ENCODE assay signal across 8 mouse cellular contexts in genomic region chr10:18197206-18197979, GRCm38 (mm10). TPM values are rescaled to one million over a fixed set of nuclear protein-coding genes. Genes with fewer than 3 reads are reported as not detected.
DNase-seq lines count a peak whose midpoint lies in the region; ATAC-seq and TF ChIP-seq lines count a peak whose summit lies in the region.

No protein-coding gene starts in this region.

- no peak for ATAC-seq in heart, embryonic 16.5 days (replicated peaks; ENCODE audit: extremely low read depth, insufficient read depth, low FRiP score)
- ATAC-seq in liver, embryonic 12.5 days, result no peak
- ATAC-seq in stomach, embryonic 16.5 days (ENCODE audit: insufficient read depth, low FRiP score), result no peak

- H3K27ac ChIP-seq in ES-Bruce4 (ENCODE audit: insufficient read depth, low read length), result no peak overlapping the region
- H3K27ac ChIP-seq in heart, embryonic 16.5 days (ENCODE audit: low read length), result no peak overlapping the region
- no peak overlapping the region for H3K27ac ChIP-seq in liver, embryonic 12.5 days
- H3K27ac ChIP-seq in stomach, embryonic 16.5 days (ENCODE audit: low read length), result no peak overlapping the region

- no peak overlapping the region for H3K4me3 ChIP-seq in ES-Bruce4 (ENCODE audit: low read depth, low read length)
- peak overlapping the region; percentile 37 for H3K4me3 ChIP-seq in erythroblast, embryonic 14.5 days (replicated peaks)
- H3K4me3 ChIP-seq in heart, embryonic 16.5 days (ENCODE audit: low read length), result peak overlapping the region; percentile 42
- peak overlapping the region; percentile 47 for H3K4me3 ChIP-seq in liver, embryonic 12.5 days
- peak overlapping the region; percentile 38 for H3K4me3 ChIP-seq in stomach, embryonic 16.5 days (replicated peaks; ENCODE audit: low read length)

- 40% methylated on average over 14 of the region's 14 CpGs for WGBS in heart, embryonic 16.5 days
- WGBS in liver, embryonic 12.5 days (ENCODE audit: insufficient replicate concordance), result 40% methylated on average over 14 of the region's 14 CpGs
- WGBS in stomach, embryonic 16.5 days, result 46% methylated on average over 14 of the region's 14 CpGs

- peak overlapping the region; percentile 36; the same call in 1 of the 2 replicates for H3K9ac ChIP-seq in ES-Bruce4 (ENCODE audit: low read depth, poor library complexity, severe bottlenecking)
- peak overlapping the region; percentile 48 for H3K9ac ChIP-seq in heart, embryonic 16.5 days (ENCODE audit: low read length)
- H3K9ac ChIP-seq in liver, embryonic 12.5 days, result peak overlapping the region; percentile 45; the same call in 1 of the 2 replicates
- H3K9ac ChIP-seq in stomach, embryonic 16.5 days (ENCODE audit: low read length), result peak overlapping the region; percentile 60

- TF ChIP-seq EP300 in ES-Bruce4 (IDR thresholded peaks at IDR 0.05; ENCODE audit: insufficient read depth, low read depth, low read length), result no peak

- peaks cover 8% of the 10 kb centered on the region for H3K4me1 ChIP-seq in ES-Bruce4 (ENCODE audit: control insufficient read depth, insufficient read depth, low read length)
- peaks cover 4% of the 10 kb centered on the region for H3K4me1 ChIP-seq in erythroblast, embryonic 14.5 days (ENCODE audit: control insufficient read depth)
- 0 out of 2 replicates have a peak, but pooled peaks cover 2% of the 10 kb centered on the region for H3K4me1 ChIP-seq in heart, embryonic 16.5 days (ENCODE audit: control insufficient read depth, insufficient read depth, low read length)
- H3K4me1 ChIP-seq in liver, embryonic 12.5 days, result peaks cover 4% of the 10 kb centered on the region; the same call in 1 of the 2 replicates
- H3K4me1 ChIP-seq in stomach, embryonic 16.5 days (ENCODE audit: control insufficient read depth, insufficient read depth, low read length), result peaks cover 1% of the 10 kb centered on the region; the same call in 1 of the 2 replicates

- H3K36me3 ChIP-seq in ES-Bruce4 (ENCODE audit: control insufficient read depth, insufficient read depth, low read length, poor library complexity, severe bottlenecking), result no peaks in the 10 kb centered on the region
- H3K36me3 ChIP-seq in erythroblast, embryonic 14.5 days (ENCODE audit: control insufficient read depth), result no peaks in the 10 kb centered on the region
- H3K36me3 ChIP-seq in heart, embryonic 16.5 days (ENCODE audit: control insufficient read depth, insufficient read depth), result no peaks in the 10 kb centered on the region
- no peaks in the 10 kb centered on the region for H3K36me3 ChIP-seq in liver, embryonic 12.5 days
- no peaks in the 10 kb centered on the region for H3K36me3 ChIP-seq in stomach, embryonic 16.5 days (ENCODE audit: control insufficient read depth, insufficient read depth, low read length)

- DNase-seq in brain, embryonic 18.5 days (ENCODE audit: low read depth, low spot score), result peak; percentile 39
- peak; percentile 49 to 90 for DNase-seq in kidney, postnatal 25 days
- DNase-seq in naive thymus-derived CD4-positive, alpha-beta T cell, adult 2 months (ENCODE audit: low read depth), result peak; percentile 92

- H3K4me2 ChIP-seq in heart, embryonic 16.5 days (ENCODE audit: low read depth, low read length), result peak overlapping the region; percentile 62
- H3K4me2 ChIP-seq in liver, embryonic 12.5 days, result peak overlapping the region; percentile 63
- peak overlapping the region; percentile 58 for H3K4me2 ChIP-seq in stomach, embryonic 16.5 days (ENCODE audit: low read depth, low read length)

- H3K27me3 ChIP-seq in ES-Bruce4 (ENCODE audit: control insufficient read depth, insufficient read depth, low read length, poor library complexity, severe bottlenecking), result no peaks in the 10 kb centered on the region
- no peaks in the 10 kb centered on the region for H3K27me3 ChIP-seq in erythroblast, embryonic 14.5 days (ENCODE audit: control insufficient read depth)
- H3K27me3 ChIP-seq in heart, embryonic 16.5 days (ENCODE audit: control insufficient read depth, insufficient read depth, low read length), result no peaks in the 10 kb centered on the region
- no peaks in the 10 kb centered on the region for H3K27me3 ChIP-seq in liver, embryonic 12.5 days (replicated peaks)
- no peaks in the 10 kb centered on the region for H3K27me3 ChIP-seq in stomach, embryonic 16.5 days (ENCODE audit: control insufficient read depth, insufficient read depth, low read length)

- TF ChIP-seq POLR2A in ES-Bruce4 (IDR thresholded peaks at IDR 0.05; ENCODE audit: insufficient read depth, low read length), result no peak

- H3K9me3 ChIP-seq in ES-Bruce4 (replicated peaks; ENCODE audit: control insufficient read depth, insufficient read depth, low read length, poor library complexity, severe bottlenecking), result peaks cover 10% of the 10 kb centered on the region
- H3K9me3 ChIP-seq in erythroblast, embryonic 14.5 days (ENCODE audit: control insufficient read depth, low read length), result no peaks in the 10 kb centered on the region
- no peaks in the 10 kb centered on the region for H3K9me3 ChIP-seq in heart, embryonic 16.5 days (replicated peaks; ENCODE audit: control insufficient read depth, low read length)
- H3K9me3 ChIP-seq in liver, embryonic 12.5 days (replicated peaks), result no peaks in the 10 kb centered on the region
- no peaks in the 10 kb centered on the region for H3K9me3 ChIP-seq in stomach, embryonic 16.5 days (replicated peaks; ENCODE audit: control insufficient read depth, low read length)

- peak; percentile 36 for TF ChIP-seq CTCF in ES-Bruce4 (IDR thresholded peaks at IDR 0.05; ENCODE audit: low read depth, low read length)

RNA-seq across cellular contexts. Expression of gene Ect2l, which starts 13.3 kb away (rescaled TPM):
- 0.52 and 1.5 TPM in 2 replicates for polyA plus RNA-seq in ES-Bruce4 (2011; ENCODE audit: insufficient read depth, insufficient read length, low read depth, missing spikeins)
- polyA plus RNA-seq in erythroblast, embryonic 14.5 days (2012), result not detected in 2 replicates
- 0.27 and 0.32 TPM in 2 replicates for polyA plus RNA-seq in heart, embryonic 16.5 days (2015; fragmentation: Nextera tagmentation; extraction: Ambion mirVana)
- 0.21 TPM in 1 of 2 replicates, not detected in the other for polyA plus RNA-seq in liver, embryonic 12.5 days (2016; fragmentation: Nextera tagmentation; extraction: Ambion mirVana)
- 0.43 TPM in 1 of 2 replicates, not detected in the other for polyA plus RNA-seq in stomach, embryonic 16.5 days (2015; fragmentation: Nextera tagmentation; extraction: Ambion mirVana)

RNA-seq across cellular contexts. Expression of gene Ccdc28a, which starts 37.4 kb away (rescaled TPM):
- 9.6 and 12.9 TPM in 2 replicates for polyA plus RNA-seq in ES-Bruce4 (2011; ENCODE audit: insufficient read depth, insufficient read length, low read depth, missing spikeins)
- 0.30 and 0.39 TPM in 2 replicates for polyA plus RNA-seq in erythroblast, embryonic 14.5 days (2012)
- polyA plus RNA-seq in heart, embryonic 16.5 days (2015; fragmentation: Nextera tagmentation; extraction: Ambion mirVana), result 8.6 and 10.9 TPM in 2 replicates
- 6.5 and 6.6 TPM in 2 replicates for polyA plus RNA-seq in liver, embryonic 12.5 days (2016; fragmentation: Nextera tagmentation; extraction: Ambion mirVana)
- 13.1 and 16.4 TPM in 2 replicates for polyA plus RNA-seq in stomach, embryonic 16.5 days (2015; fragmentation: Nextera tagmentation; extraction: Ambion mirVana)

Comparison
In these comparisons a context has a peak if more than half of its experiments do, and no peak if none do; other contexts are left out.
1. DNase-seq: peak in every context shown above with its lines; median percentile 92 in naive thymus-derived CD4-positive, alpha-beta T cell, adult 2 months; 70 in kidney, postnatal 25 days; 39 in brain, embryonic 18.5 days.